Mouse (Mus musculus): Measurements from ENCODE around the gene Plcl1.

- TF ChIP-seq E2F4 (IDR thresholded peaks at IDR 0.05; ENCODE audit: insufficient replicate concordance, low read depth, low read length) (no peak), CTCF (conservative IDR thresholded peaks at IDR 0.05 in 1 of 2, IDR thresholded peaks at IDR 0.05 in 1 of 2; ENCODE audit: low read depth in 2 of 2, low read length in 2 of 2) (no peak), BHLHE40 (IDR thresholded peaks at IDR 0.05; ENCODE audit: low read depth, low read length) (no peak), CHD2 (IDR thresholded peaks at IDR 0.05; ENCODE audit: low read length) (no peak), TBP (conservative IDR thresholded peaks at IDR 0.05; ENCODE audit: low read depth, low read length) (no peak), GABPA (IDR thresholded peaks at IDR 0.05; ENCODE audit: insufficient replicate concordance, low read depth, low read length) (no peak), POLR2A (IDR thresholded peaks at IDR 0.05; ENCODE audit: low read depth, low read length) (no peak), UBTF (IDR thresholded peaks at IDR 0.05; ENCODE audit: low read depth, low read length) (no peak), MAFK (IDR thresholded peaks at IDR 0.05; ENCODE audit: insufficient replicate concordance, low read length) (no peak), USF2 (conservative IDR thresholded peaks at IDR 0.05; ENCODE audit: low read depth, low read length) (no peak), ETS1 (conservative IDR thresholded peaks at IDR 0.05; ENCODE audit: low read depth, low read length) (no peak)
These were observed 301.2 kb downstream of the Plcl1 start for GRCm38 (mm10) chr1:55706933-55707332.

Measured in CH12.LX (cell line).